Mouse (Mus musculus) urinary bladder, postnatal 36 days (tissue): ENCODE results near the gene Ddx49.

Source experiments
- DNase-seq, 2 experiments: peaks; one replicate each; pipeline ENCODE4 v3.0.0; 2022; ENCODE audit warnings: low spot score in 2 of 2, mixed read lengths in 1 of 2

Ddx49 gene

DNA sequence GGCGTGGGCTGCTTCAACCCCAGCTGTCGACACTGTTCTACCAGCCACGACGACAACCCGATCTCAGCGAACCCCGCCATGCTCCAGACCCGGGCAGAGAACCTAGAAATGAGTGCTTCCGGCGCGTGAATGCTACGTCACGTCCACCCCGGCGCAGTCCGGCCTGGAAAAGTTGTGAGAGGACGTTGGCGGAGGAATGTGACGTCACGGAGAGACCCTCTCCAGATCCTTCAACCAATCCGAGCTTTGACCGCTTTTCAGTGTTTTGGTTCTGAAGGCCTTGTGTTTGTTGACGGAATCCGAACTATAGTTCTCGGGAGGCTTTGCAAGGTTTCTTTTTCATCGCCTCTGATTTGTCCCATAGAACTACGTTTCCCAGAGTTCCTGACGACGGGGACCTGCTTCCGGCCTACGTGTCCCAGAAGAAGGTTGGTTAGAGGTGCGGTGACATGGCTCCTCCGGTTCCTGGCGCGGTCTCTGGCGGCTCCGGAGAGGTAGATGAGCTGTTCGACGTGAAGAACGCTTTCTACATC lies at the start of gene Ddx49, which contains the start of gene Cope:
Gene Ddx49, minus strand, starts transcription at position 132 of the 533 bp plus-strand sequence.
Gene Cope, plus strand, starts transcription at position 161 of the 533 bp plus-strand sequence.
- DNase-seq = peak; percentile 90 to 92

GRCm38 (mm10) chr8:70352000-70352384 lies 49.7 kb upstream of the Ddx49 start:
- no peak for DNase-seq

DNA sequence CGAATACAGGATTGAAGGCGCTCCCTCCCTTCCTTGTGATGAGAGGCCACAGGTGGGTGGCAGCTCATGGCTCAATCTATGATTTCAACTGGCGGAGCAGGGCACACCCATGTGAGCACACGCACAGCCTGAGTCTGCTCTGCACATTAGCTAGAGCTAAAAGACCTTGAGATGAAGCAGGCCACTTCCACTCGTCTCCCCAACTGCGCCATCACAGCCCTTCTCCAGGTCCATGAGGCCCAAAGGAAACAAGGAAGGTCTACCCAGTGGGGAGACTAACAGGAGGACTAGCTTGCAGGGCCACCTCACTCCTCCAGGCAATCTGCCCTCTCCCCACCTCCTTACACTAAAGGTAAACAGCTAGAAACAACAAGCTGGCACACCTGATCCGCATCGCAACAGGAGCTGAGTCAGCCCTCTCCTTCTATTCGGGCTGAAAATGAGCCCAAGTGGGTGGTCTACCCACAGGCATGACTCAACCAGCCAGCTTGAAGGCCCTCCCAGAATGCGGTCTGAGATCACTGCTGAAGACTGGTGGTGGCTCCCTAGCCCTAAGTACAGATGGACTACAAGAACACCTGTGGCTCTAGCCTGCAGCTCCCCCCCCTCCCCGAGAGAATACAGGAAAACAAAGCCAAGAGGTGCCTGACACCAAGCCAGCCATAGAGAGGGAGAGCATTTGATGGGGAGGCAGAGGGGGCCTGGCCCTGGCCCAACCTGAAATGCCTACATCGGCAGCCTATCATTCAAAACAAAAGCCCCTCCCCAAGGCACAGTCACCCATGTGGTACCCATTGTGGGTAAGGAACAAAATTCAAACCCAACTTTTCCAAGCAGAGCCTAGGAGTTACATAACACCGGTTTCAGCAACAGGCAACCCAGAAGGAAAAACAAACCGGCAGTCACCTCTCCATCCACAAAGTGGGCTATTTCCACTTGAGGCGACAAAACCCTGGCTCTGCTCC lies 49.0 kb upstream of the Ddx49 start:
- DNase-seq = no peak

DNA sequence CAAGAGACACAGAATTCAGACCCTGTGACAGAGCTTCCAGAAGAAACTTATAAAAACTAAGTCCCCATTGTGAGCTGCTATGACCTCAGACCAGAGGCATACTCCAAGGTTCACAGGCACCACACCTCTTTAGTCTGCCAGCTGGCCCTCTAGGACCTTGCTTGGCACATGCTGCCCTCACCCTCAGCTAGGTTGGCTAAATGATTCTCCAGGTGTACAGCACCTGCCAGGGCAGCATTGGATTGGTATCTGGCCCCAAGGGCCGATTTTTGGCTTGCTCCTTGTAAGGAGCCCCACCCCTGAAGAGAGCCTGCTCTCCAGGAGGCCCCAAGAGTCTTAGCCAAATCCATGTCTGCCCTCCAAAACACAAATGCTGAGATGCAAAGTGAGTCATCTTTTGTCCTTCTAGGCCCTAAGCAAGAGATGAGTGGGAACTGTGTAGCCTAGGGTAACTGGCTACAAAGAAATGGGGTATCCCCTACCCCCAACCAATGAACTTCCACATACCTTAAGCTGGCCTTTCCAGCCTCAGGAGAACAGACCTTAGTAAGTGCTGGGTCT lies 45.7 kb upstream of the Ddx49 start:
- DNase-seq = no peak

GRCm38 (mm10) chr8:70347443-70347842 lies 45.2 kb upstream of the Ddx49 start:
- DNase-seq = no peak

DNA sequence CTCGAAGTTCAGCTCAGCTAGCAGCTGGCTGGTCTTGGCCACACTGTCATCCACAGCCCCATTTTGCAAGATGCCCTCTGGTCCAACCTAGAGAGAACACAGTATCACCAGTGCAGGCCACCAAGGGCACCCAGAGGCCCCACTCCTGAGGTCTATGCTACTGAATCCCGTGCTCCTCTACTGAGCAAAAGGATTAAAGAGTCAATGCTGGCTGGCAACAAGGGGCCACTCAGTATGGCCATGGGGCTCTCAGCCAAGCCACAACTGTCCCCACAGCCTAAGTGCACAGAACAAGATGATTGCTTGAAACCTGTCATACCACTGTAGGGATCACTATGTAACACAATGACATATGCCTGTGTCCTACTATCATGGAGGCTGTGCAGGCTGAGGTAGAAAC lies 42.0 kb upstream of the Ddx49 start:
- no peak for DNase-seq

DNA sequence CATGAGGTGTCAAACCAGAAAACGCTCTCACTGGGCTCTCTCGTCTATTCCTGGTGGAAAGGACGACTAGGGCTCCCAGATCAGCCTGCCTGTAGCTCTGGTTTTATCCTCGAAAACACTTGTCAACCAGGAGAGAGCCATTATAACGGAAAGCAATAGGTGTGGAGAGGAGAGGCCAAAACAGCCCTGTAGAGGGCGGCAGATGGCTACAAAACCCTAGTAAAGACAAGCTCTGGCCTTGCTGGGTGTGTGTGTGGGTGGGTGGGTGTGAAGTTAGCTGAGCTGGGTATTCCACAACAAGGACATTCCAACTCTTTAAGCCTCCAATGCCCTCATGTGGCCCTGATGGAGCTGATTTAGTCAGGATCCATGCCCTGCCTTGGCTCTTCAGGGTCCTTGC lies 41.4 kb upstream of the Ddx49 start:
- DNase-seq = no peak

- no peak for DNase-seq
Measured at GRCm38 (mm10) chr8:70343076-70343475, 40.8 kb upstream of the Ddx49 start.

- DNase-seq = no peak
Measured at GRCm38 (mm10) chr8:70342007-70342406, 39.7 kb upstream of the Ddx49 start.

GRCm38 (mm10) chr8:70340659-70341058 lies 38.4 kb upstream of the Ddx49 start:
- no peak for DNase-seq

- DNase-seq = no peak
Measured at GRCm38 (mm10) chr8:70338931-70339330, 36.6 kb upstream of the Ddx49 start.

GRCm38 (mm10) chr8:70332878-70333202 lies 30.6 kb upstream of the Ddx49 start:
- no peak for DNase-seq

- DNase-seq = peak; percentile 46 to 55
Measured at GRCm38 (mm10) chr8:70332070-70332877, 30.0 kb upstream of the Ddx49 start.

DNA sequence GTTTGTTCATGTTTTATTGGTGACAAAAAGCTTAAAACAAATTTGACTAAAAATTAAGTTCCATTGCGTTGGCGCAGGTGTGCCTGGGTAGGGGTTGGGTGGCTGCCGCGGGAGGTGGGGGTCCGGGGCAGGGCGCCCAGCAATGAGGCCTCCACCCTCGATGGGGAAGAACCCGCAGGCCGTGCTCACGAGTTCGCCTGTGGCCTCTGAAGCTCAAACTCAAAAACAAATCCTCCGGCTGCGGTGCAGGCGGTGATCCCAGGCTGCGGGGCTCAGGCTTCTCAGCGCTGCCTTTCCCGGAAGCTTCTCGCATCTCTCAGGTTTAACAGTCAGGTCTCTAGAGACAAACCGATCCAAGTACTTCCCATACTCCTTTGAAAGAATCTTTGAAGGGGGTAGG lies 29.2 kb upstream of the Ddx49 start:
- DNase-seq = no peak

- DNase-seq = no peak
Measured at GRCm38 (mm10) chr8:70330741-70331364, 28.6 kb upstream of the Ddx49 start.

DNA sequence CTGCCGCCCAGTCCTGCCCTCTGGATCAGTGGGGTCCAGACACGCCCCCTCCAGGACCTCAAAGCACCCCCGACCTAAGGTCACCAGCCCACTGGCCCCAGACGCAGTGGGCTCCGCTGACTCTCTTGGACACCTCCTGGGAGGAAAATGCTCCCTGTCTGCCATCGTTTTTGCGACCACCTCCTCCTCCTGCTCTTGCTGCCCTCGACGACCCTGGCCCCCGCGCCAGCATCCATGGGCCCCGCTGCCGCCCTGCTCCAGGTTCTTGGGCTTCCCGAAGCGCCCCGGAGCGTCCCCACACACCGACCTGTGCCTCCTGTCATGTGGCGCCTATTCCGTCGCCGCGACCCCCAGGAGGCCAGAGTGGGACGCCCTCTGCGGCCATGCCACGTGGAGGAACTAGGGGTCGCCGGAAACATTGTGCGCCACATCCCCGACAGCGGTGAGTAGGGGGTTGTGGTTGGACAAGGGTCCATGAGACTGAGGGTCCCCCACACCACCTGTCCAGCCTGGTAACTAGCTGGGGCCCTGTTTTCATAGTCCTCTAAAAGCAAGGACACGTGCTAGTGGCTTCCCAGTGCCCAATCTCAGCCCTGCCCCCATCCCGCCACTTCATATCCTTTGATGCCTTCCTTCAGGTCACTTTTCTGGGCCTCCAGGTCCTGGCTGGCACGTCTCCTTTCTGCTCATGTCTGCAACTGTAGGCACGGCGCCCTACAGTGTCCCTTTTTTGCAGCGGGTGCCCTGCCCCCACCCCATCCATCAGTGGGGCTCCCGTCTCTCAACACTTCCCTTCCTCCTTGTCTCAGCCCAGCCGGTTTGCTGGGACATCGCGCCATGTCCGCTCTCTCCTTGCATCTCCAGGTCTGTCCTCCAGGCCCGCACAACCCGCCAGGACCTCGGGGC lies 27.8 kb upstream of the Ddx49 start:
- DNase-seq = no peak

DNA sequence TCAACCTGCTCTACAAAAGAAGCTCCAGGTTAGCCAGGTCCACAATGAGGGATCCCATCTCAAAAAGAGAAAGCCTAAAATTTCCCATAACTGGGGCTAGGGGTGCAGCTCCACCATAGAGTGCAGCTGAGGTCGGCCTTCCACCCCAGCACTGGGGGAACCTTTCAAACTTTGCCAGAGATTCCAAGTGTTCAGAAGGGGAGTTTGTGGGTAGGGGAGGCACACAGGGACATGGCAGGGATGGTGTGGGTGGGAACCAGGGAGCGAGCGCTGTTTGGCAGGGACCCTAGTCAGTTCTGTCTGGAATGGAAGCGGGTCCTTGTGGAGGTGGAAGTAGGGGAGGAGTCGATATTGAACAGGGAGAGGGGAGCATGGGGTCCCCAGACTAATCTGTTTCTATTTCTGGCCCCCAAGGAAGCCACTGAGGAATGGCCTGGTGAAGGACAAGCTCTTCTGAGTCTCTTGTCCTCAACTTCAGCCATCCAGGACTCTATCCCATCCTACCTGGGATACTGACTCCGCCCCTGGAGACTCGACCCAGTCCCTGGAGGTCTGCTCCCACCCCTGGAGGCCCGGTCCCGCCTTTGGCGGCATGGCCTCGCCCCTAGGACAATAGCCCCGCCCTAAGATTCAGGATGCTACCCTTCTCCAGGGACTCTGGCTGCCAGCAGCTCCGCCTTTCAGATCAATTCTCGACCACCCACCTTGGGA lies 27.0 kb upstream of the Ddx49 start, which contains the start of gene Gdf1:
Gene Gdf1, plus strand, starts transcription at position 694 of the 711 bp plus-strand sequence.
- no peak for DNase-seq

DNA sequence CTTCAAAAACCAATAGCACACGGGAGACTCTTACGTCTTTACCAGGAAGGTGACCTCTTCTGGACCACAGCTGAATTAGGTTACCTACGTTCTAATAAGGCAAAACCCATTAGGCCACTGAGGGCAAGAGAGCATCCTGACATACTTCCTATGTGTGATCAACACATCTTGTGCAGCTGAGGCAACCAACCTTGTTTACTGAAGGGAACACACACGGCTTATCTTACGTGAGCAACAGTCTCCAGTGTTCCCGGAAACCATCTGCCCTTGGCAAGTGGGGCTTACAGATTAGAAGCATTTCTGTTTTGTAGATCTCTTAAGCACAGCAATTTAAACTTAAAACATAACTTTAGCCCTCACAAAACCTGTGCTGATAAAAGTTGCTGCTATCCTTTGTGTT lies 25.2 kb upstream of the Ddx49 start:
- no peak for DNase-seq

DNA sequence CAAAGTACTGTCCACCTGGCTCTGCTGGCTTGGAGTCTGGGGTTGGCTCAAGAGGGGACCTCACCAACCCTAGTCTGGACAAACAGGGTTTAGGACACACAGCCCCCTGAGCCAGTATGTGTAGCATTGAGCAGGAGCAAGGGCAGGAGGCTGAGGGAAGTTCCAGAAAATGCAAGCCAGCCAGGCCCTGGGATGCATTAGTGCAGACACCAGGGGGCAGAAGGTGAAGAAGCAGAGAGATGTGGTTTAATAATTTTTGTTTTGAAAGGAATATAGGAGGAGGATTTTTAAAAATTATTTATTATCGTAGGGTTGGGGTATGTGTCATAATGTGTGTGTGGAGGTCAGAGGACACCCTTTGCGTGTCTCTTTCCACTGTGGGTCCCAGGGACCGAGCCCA lies 21.4 kb upstream of the Ddx49 start:
- no peak for DNase-seq

GRCm38 (mm10) chr8:70317872-70318271 lies 15.6 kb upstream of the Ddx49 start:
- no peak for DNase-seq
